Mouse (Mus musculus) heart, embryonic 10.5 days (tissue): ENCODE measurements at regions not wholly inside any gene's neighbourhood (a gene's known extent, or its start where the extent isn't known, plus 50 kb on each side); places are given as distances from the start of the nearest gene placed in this dataset.

ENCODE experiments used
- DNase-seq: peaks from one replicate; pipeline ENCODE4 v3.0.0-alpha.2; 2017; ENCODE audit warnings: low spot score
- H3K27ac ChIP-seq: fragments of 300-500 bp; sonication (generic); 2 replicates; pipeline ENCODE4 v1.5.1; 2016; ENCODE audit warnings: mild to moderate bottlenecking
- H3K27me3 ChIP-seq: fragments of 300-500 bp; sonication (generic); 2 replicates; pipeline ENCODE4 v1.6.1; 2016; ENCODE audit warnings: mild to moderate bottlenecking; ENCODE audit not compliant: poor library complexity, insufficient read depth, severe bottlenecking
- H3K36me3 ChIP-seq: fragments of 300-500 bp; sonication (generic); 2 replicates; pipeline ENCODE4 v1.6.1; 2016; ENCODE audit warnings: mild to moderate bottlenecking, moderate library complexity
- H3K4me1 ChIP-seq: fragments of 300-500 bp; sonication (generic); 2 replicates; pipeline ENCODE4 v1.6.1; 2016; ENCODE audit warnings: mild to moderate bottlenecking
- H3K4me3 ChIP-seq: fragments of 300-500 bp; sonication (generic); 2 replicates; pipeline ENCODE4 v1.5.1; 2016; ENCODE audit warnings: mild to moderate bottlenecking, moderate library complexity
- H3K9me3 ChIP-seq: fragments of 300-500 bp; sonication (generic); 2 replicates; pipeline ENCODE4 v1.6.1; 2016; ENCODE audit warnings: mild to moderate bottlenecking, moderate library complexity
- WGBS: fragments of 180-500 bp; shearing (Covaris S2); methylation state at CpG from one replicate; pipeline ENCODE4 v1.1.7; 2016; 5-methylcytosine and 5-hydroxymethylcytosine counted together

GRCm38 (mm10) chr10:51792030-51792429 is 114.5 kb downstream of the Rfx6 start:
- Histone ChIP-seq H3K4me3 (no peak overlapping the region), H3K4me1 (no peaks in the 10 kb centered on the region), H3K9me3 (no peaks in the 10 kb centered on the region), H3K27ac (no peak overlapping the region), H3K27me3 (no peaks in the 10 kb centered on the region), H3K36me3 (no peaks in the 10 kb centered on the region)
- WGBS = 0% methylated on average over 1 of the region's 1 CpGs
- DNase-seq = no peak

- 85% methylated on average over 7 of the region's 7 CpGs for WGBS
- no peaks in the 10 kb centered on the region for H3K36me3 ChIP-seq
- no peak for DNase-seq
Measured at GRCm38 (mm10) chr10:51793876-51794275, 116.3 kb downstream of the Rfx6 start.

GRCm38 (mm10) chr10:51816626-51817025 is 139.1 kb downstream of the Rfx6 start:
- no peaks in the 10 kb centered on the region for H3K36me3 ChIP-seq
- H3K9me3 ChIP-seq = no peaks in the 10 kb centered on the region
- DNase-seq = no peak
- H3K27ac ChIP-seq = no peak overlapping the region
- H3K4me1 ChIP-seq = no peaks in the 10 kb centered on the region
- 61% methylated on average over 1 of the region's 1 CpGs for WGBS
- no peak overlapping the region for H3K4me3 ChIP-seq
- H3K27me3 ChIP-seq = no peaks in the 10 kb centered on the region

More at GRCm38 (mm10) chr10:51793876-51794275, 116.3 kb downstream of the Rfx6 start:
- Histone ChIP-seq H3K4me1 (no peaks in the 10 kb centered on the region), H3K27ac (no peak overlapping the region), H3K27me3 (no peaks in the 10 kb centered on the region), H3K9me3 (no peaks in the 10 kb centered on the region), H3K4me3 (no peak overlapping the region)

GRCm38 (mm10) chr10:51823900-51824299 is 146.3 kb downstream of the Rfx6 start:
- no peaks in the 10 kb centered on the region for H3K36me3 ChIP-seq
- no peak overlapping the region for H3K4me3 ChIP-seq
- H3K27ac ChIP-seq = no peak overlapping the region
- WGBS = 88% methylated on average over 2 of the region's 2 CpGs
- DNase-seq = no peak
- H3K9me3 ChIP-seq = no peaks in the 10 kb centered on the region
- no peaks in the 10 kb centered on the region for H3K27me3 ChIP-seq
- H3K4me1 ChIP-seq = no peaks in the 10 kb centered on the region

GRCm38 (mm10) chr10:51826431-51826964 is 148.9 kb downstream of the Rfx6 start:
- DNase-seq = no peak
- Histone ChIP-seq H3K36me3 (no peaks in the 10 kb centered on the region), H3K27ac (no peak overlapping the region), H3K4me1 (no peaks in the 10 kb centered on the region), H3K4me3 (no peak overlapping the region), H3K27me3 (no peaks in the 10 kb centered on the region), H3K9me3 (no peaks in the 10 kb centered on the region)
- WGBS = 82% methylated on average over 6 of the region's 6 CpGs

GRCm38 (mm10) chr10:51832459-51832858 is 154.9 kb downstream of the Rfx6 start:
- Histone ChIP-seq H3K4me1 (no peaks in the 10 kb centered on the region), H3K27me3 (no peaks in the 10 kb centered on the region), H3K9me3 (no peaks in the 10 kb centered on the region), H3K36me3 (no peaks in the 10 kb centered on the region), H3K4me3 (no peak overlapping the region), H3K27ac (no peak overlapping the region)
- 43% methylated on average over 4 of the region's 4 CpGs for WGBS
- no peak for DNase-seq

GRCm38 (mm10) chr10:51843099-51843498 is 165.5 kb downstream of the Rfx6 start:
- Histone ChIP-seq H3K4me3 (no peak overlapping the region), H3K9me3 (no peaks in the 10 kb centered on the region), H3K27me3 (no peaks in the 10 kb centered on the region), H3K36me3 (no peaks in the 10 kb centered on the region), H3K4me1 (no peaks in the 10 kb centered on the region), H3K27ac (no peak overlapping the region)
- DNase-seq = no peak
- 53% methylated on average over 1 of the region's 1 CpGs for WGBS

GRCm38 (mm10) chr10:51846287-51846686 is 168.7 kb downstream of the Rfx6 start:
- no peak overlapping the region for H3K4me3 ChIP-seq
- H3K9me3 ChIP-seq = no peaks in the 10 kb centered on the region
- WGBS = 81% methylated on average over 4 of the region's 4 CpGs
- no peak overlapping the region for H3K27ac ChIP-seq
- H3K4me1 ChIP-seq = no peaks in the 10 kb centered on the region
- no peak for DNase-seq
- no peaks in the 10 kb centered on the region for H3K36me3 ChIP-seq
- H3K27me3 ChIP-seq = no peaks in the 10 kb centered on the region

GRCm38 (mm10) chr10:51869409-51869808 is 152.9 kb upstream of the Vgll2 start:
- Histone ChIP-seq H3K4me1 (no peaks in the 10 kb centered on the region), H3K4me3 (no peak overlapping the region), H3K9me3 (no peaks in the 10 kb centered on the region), H3K27ac (no peak overlapping the region), H3K36me3 (no peaks in the 10 kb centered on the region), H3K27me3 (no peaks in the 10 kb centered on the region)
- no peak for DNase-seq
- 80% methylated on average over 3 of the region's 3 CpGs for WGBS

- H3K4me1 ChIP-seq = no peaks in the 10 kb centered on the region
- DNase-seq = no peak
- no peaks in the 10 kb centered on the region for H3K9me3 ChIP-seq
- no peaks in the 10 kb centered on the region for H3K27me3 ChIP-seq
- no peaks in the 10 kb centered on the region for H3K36me3 ChIP-seq
- no peak overlapping the region for H3K4me3 ChIP-seq
- 44% methylated on average over 10 of the region's 10 CpGs for WGBS
- no peak overlapping the region for H3K27ac ChIP-seq
Measured at GRCm38 (mm10) chr10:51911066-51911691, 111.1 kb upstream of the Vgll2 start.

GRCm38 (mm10) chr10:51912096-51912495 is 110.2 kb upstream of the Vgll2 start:
- no peak overlapping the region for H3K4me3 ChIP-seq
- no peaks in the 10 kb centered on the region for H3K4me1 ChIP-seq
- WGBS = 41% methylated on average over 1 of the region's 1 CpGs
- no peak overlapping the region for H3K27ac ChIP-seq
- H3K9me3 ChIP-seq = no peaks in the 10 kb centered on the region
- DNase-seq = no peak
- no peaks in the 10 kb centered on the region for H3K27me3 ChIP-seq
- no peaks in the 10 kb centered on the region for H3K36me3 ChIP-seq

- H3K27me3 ChIP-seq = no peaks in the 10 kb centered on the region
- WGBS = 74% methylated on average over 2 of the region's 2 CpGs
- no peak overlapping the region for H3K27ac ChIP-seq
- H3K9me3 ChIP-seq = no peaks in the 10 kb centered on the region
- no peak overlapping the region for H3K4me3 ChIP-seq
- no peaks in the 10 kb centered on the region for H3K4me1 ChIP-seq
- DNase-seq = no peak
- H3K36me3 ChIP-seq = no peaks in the 10 kb centered on the region
Measured at GRCm38 (mm10) chr10:51926644-51927043, 95.7 kb upstream of the Vgll2 start.

- no peak overlapping the region for H3K4me3 ChIP-seq
- no peaks in the 10 kb centered on the region for H3K9me3 ChIP-seq
- no peaks in the 10 kb centered on the region for H3K4me1 ChIP-seq
- H3K27ac ChIP-seq = no peak overlapping the region
- no peaks in the 10 kb centered on the region for H3K27me3 ChIP-seq
- no peak for DNase-seq
- no peaks in the 10 kb centered on the region for H3K36me3 ChIP-seq
- WGBS = 76% methylated on average over 6 of the region's 6 CpGs
Measured at GRCm38 (mm10) chr10:51929341-51929740, 93.0 kb upstream of the Vgll2 start.

GRCm38 (mm10) chr10:51930266-51930665 is 92.0 kb upstream of the Vgll2 start:
- H3K9me3 ChIP-seq = no peaks in the 10 kb centered on the region
- 34% methylated on average over 2 of the region's 2 CpGs for WGBS
- no peak overlapping the region for H3K4me3 ChIP-seq
- DNase-seq = no peak
- H3K27ac ChIP-seq = no peak overlapping the region
- H3K27me3 ChIP-seq = no peaks in the 10 kb centered on the region
- no peaks in the 10 kb centered on the region for H3K36me3 ChIP-seq
- H3K4me1 ChIP-seq = no peaks in the 10 kb centered on the region
